Mouse (Mus musculus): ENCODE measurements around the gene Trim58. TPM values are rescaled to one million over a fixed set of nuclear protein-coding genes. Genes with fewer than 3 reads are reported as not detected.

Gene Trim58
- total RNA-seq, 2 experiments from 2014 or later: not detected

- DNase-seq (ENCODE audit: low spot score in 2 of 2): no peak
These were observed 3.1 kb downstream of the Trim58 start for GRCm38 (mm10) chr11:58643350-58643749.

GRCm38 (mm10) chr11:58655151-58655550, 14.9 kb downstream of the Trim58 start:
- no peak for DNase-seq (ENCODE audit: low spot score in 2 of 2)

- DNase-seq (ENCODE audit: low spot score in 2 of 2): no peak
These were observed 18.3 kb downstream of the Trim58 start, which contains the start of gene Olfr322 for GRCm38 (mm10) chr11:58658596-58658995. Olfr322 (plus strand) TSS chr11:58658782.

- DNase-seq (ENCODE audit: low spot score in 2 of 2): no peak
These were observed 29.0 kb downstream of the Trim58 start for GRCm38 (mm10) chr11:58669252-58669651.

GRCm38 (mm10) chr11:58671825-58672224, 31.6 kb downstream of the Trim58 start:
- no peak for DNase-seq (ENCODE audit: low spot score in 2 of 2)

GRCm38 (mm10) chr11:58680799-58681198, 40.5 kb downstream of the Trim58 start, which contains the start of gene Olfr320:
Olfr320 (plus strand) TSS chr11:58681099.
- DNase-seq (ENCODE audit: low spot score in 2 of 2): no peak

GRCm38 (mm10) chr11:58698862-58699261, 58.6 kb downstream of the Trim58 start, which contains the start of gene Olfr319:
Olfr319 (plus strand) TSS chr11:58699162.
- no peak for DNase-seq (ENCODE audit: low spot score in 2 of 2)

Other genes with a start within 250 kb of the Trim58 start
- gene 1810065E05Rik, start 219.4 kb upstream of the Trim58 start, total RNA-seq (2021): not detected
- not detected for gene Gm12253, start 207.9 kb upstream of the Trim58 start, total RNA-seq (2021)
- gene Lypd9, start 187.5 kb upstream of the Trim58 start, total RNA-seq (2021): not detected
- gene Olfr30, start 178.2 kb upstream of the Trim58 start, total RNA-seq (2021): not detected
- gene Olfr332, start 147.9 kb upstream of the Trim58 start, total RNA-seq (2021): not detected
- not detected for gene Olfr331, start 137.9 kb upstream of the Trim58 start, total RNA-seq (2021)
- gene Olfr330, start 105.6 kb upstream of the Trim58 start, total RNA-seq (2021): not detected
- not detected for gene Olfr329-ps, start 94.0 kb upstream of the Trim58 start, total RNA-seq (2021)
- under 1 TPM in 1 of 2 experiments, not detected in 1; 0.18 TPM for gene Olfr328, start 84.8 kb upstream of the Trim58 start, total RNA-seq (2021)
- gene Olfr224, start 69.9 kb upstream of the Trim58 start, total RNA-seq (2021): not detected
- gene Olfr325, start 62.7 kb upstream of the Trim58 start, total RNA-seq (2021): not detected
- gene Olfr324, start 45.4 kb upstream of the Trim58 start, total RNA-seq (2021): not detected
- not detected for gene 2210407C18Rik, start 24.4 kb upstream of the Trim58 start, total RNA-seq (2021)
- not detected for gene Olfr323, start 10.0 kb upstream of the Trim58 start, total RNA-seq (2021)
- gene Olfr322, start 18.3 kb downstream of the Trim58 start, total RNA-seq (2021): not detected
- not detected for gene Olfr320, start 40.6 kb downstream of the Trim58 start, total RNA-seq (2021)
- not detected for gene Olfr319, start 58.7 kb downstream of the Trim58 start, total RNA-seq (2021)
- under 1 TPM; 0.09 to 0.17 TPM for gene Olfr318, start 83.5 kb downstream of the Trim58 start, total RNA-seq (2021)
- under 1 TPM; 0.24 to 0.28 TPM for gene Olfr317, start 98.7 kb downstream of the Trim58 start, total RNA-seq (2021)
- gene Olfr316, start 112.3 kb downstream of the Trim58 start, total RNA-seq (2021): under 1 TPM; 0.31 to 0.37 TPM
- not detected for gene Olfr315, start 132.7 kb downstream of the Trim58 start, total RNA-seq (2021)
- not detected for gene Olfr314, start 142.5 kb downstream of the Trim58 start, total RNA-seq (2021)
- gene Fam183b, start 161.5 kb downstream of the Trim58 start, total RNA-seq (2021): 1 to 10 TPM; 6.0 to 6.1 TPM
- gene Olfr313, start 174.5 kb downstream of the Trim58 start, total RNA-seq (2021): not detected
- gene Olfr312, start 188.8 kb downstream of the Trim58 start, total RNA-seq (2021): not detected
- gene Olfr311, start 198.8 kb downstream of the Trim58 start, total RNA-seq (2021): not detected
- 10 to 100 TPM; 16.7 to 18.5 TPM for gene Gm12258, start 206.7 kb downstream of the Trim58 start, total RNA-seq (2021)
- 10 to 100 TPM in 1 of 2 experiments, 1 to 10 TPM in 1; 6.8 to 12.1 TPM for gene 2810021J22Rik, start 226.8 kb downstream of the Trim58 start, total RNA-seq (2021)

Data from layer of hippocampus, postnatal 14 days (tissue).